Mouse (Mus musculus): ENCODE data around the gene Cacnb1. TPM values are rescaled to one million over a fixed set of nuclear protein-coding genes. Genes with fewer than 3 reads are reported as not detected.

Gene Cacnb1
- polyA plus RNA-seq, 1 experiment from 2014 or later = 7.8 TPM

DNA sequence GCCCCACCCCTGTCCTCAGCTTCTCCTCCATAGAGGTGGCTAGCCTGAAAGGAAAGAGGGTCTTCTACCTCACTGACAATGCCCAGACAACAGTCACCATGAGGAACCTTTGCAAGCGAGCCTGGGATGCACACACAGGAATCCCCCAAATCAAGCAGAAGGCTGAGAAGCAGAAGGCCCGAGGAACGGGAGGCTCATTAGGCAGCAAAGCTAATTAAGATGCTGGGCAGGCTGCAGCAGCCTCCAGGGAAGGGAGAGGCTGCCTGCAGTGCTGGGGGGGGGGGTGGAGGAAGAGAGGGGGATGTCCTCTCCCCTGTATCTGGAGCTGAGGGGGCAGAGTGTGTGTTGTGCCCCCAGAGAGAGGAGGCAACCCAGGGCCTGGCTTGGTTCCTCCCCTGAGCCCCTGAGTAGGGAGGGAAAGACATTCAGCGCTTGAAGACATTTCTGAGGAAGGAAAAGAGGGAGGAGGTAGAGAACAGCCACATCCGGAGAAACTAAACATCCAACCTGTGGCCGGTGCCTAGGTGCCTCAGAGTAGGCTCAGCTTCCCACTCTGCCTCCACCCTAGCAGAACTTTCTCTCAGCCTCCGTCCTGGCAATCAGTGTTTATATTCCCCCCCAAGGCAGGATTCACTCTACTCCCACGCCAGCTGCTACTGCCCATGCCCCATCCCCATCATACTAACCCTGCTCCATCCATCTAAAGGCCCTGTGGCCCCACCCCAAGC lies 2.8 kb downstream of the Cacnb1 start:
- Histone ChIP-seq H3K27me3 (ENCODE audit: low read depth, poor library complexity, severe bottlenecking) (peaks cover 34% of the 10 kb centered on the region), H3K4me1 (peaks cover 68% of the 10 kb centered on the region), H3K36me3 (peaks cover 32% of the 10 kb centered on the region), H3K9me3 (replicated peaks) (no peaks in the 10 kb centered on the region), H3K27ac (replicated peaks) (peak overlapping the region; percentile 70; the same call in 1 of the 2 replicates), H3K4me3 (peak overlapping the region; percentile 38)
- 42% methylated on average over 8 of the region's 8 CpGs for WGBS
- no peak for DNase-seq (ENCODE audit: low spot score)

DNA sequence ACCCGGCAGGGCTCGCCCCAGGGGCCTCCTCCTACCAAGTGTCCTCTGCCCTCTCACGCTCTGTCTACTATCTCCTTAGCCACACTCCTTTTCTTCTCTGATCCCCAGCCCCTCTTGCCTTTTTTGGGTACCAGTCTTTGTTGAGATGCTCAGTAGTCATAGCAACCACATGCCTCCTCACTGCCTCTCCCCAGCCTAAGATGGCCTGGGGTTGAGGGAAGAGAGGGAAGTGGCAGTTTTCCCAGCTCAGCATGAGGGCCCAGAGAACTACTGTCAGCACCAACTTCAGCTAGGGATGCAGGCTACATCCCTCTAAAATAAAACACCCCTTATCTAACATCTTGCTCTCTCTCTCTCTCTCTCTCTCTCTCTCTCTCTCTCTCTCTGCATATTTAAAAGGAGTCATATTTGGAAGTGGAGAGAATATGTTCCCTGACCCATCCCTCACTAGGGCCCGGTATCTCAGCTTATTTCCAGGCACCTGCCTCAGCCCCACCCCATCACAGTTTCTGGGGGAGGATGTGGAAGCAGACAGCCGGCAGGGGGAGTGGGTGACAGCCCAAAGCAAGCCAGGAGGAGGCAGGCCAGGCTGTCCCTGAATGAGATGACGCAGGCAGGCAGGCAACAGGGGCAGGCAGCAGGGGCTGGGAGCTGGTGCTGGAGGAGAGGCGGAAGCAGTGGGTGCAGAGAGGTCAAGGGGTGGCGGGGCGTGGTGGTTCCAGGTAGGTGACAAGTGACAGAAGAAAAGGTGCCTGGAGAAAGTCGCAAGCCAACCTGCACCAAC lies 3.8 kb downstream of the Cacnb1 start:
- Histone ChIP-seq H3K27ac (replicated peaks) (peak overlapping the region; percentile 70), H3K9me3 (replicated peaks) (no peaks in the 10 kb centered on the region), H3K4me1 (peaks cover 68% of the 10 kb centered on the region), H3K36me3 (peaks cover 40% of the 10 kb centered on the region), H3K4me3 (peak overlapping the region; percentile 38; the same call in 1 of the 2 replicates), H3K27me3 (ENCODE audit: low read depth, poor library complexity, severe bottlenecking) (peaks cover 34% of the 10 kb centered on the region)
- DNase-seq (ENCODE audit: low spot score) = peak; percentile 60
- WGBS = 24% methylated on average over 10 of the region's 10 CpGs

DNA sequence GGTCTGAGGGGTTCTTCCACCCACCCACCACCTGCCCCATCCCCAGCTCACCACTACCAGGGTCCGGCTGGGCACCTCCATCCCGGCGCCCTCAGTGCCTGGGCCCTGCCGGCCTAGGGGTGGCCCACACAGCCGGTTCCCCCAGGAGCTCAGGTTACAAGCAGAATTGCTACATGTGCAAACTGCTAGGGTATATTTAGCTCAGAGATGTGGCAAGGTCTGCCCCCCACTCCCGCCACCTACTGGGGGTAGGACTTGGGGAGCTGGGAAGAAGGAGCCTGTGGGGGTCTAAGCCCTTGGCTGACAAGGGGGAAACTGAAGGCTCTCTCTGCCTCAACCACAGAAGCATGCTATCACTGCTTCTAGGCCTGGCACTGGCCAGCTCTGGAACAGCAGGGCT lies 4.6 kb downstream of the Cacnb1 start:
- WGBS = 70% methylated on average over 6 of the region's 6 CpGs
- Histone ChIP-seq H3K9me3 (replicated peaks) (no peaks in the 10 kb centered on the region), H3K4me1 (peaks cover 64% of the 10 kb centered on the region), H3K36me3 (peaks cover 45% of the 10 kb centered on the region), H3K27ac (replicated peaks) (peak overlapping the region; percentile 75), H3K4me3 (peak overlapping the region; percentile 7; the same call in 1 of the 2 replicates), H3K27me3 (ENCODE audit: low read depth, poor library complexity, severe bottlenecking) (peaks cover 34% of the 10 kb centered on the region)
- no peak for DNase-seq (ENCODE audit: low spot score)

DNA sequence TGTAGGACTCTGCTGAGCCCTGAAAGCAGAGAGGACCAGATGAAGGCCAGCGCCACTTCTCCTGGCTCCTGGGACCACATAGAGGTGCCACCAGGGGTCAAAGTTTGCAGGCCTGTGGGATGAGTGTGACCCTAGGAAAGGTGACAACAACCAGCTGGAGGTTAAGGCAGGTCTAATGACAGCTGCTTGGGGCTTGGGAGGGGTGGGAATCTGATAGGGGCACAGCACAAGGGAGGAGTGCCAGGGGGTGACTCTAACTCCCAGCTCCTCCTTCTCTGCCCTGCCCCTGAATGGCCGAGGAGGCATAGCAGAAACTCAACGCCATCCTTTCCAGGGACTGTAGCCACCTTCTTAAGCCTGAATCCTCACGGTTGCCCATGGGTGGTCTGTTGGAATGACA lies 6.0 kb downstream of the Cacnb1 start:
- H3K4me3 ChIP-seq = no peak overlapping the region; the same call in 1 of the 2 replicates
- H3K4me1 ChIP-seq = peaks cover 60% of the 10 kb centered on the region
- H3K27ac ChIP-seq (replicated peaks) = no peak overlapping the region
- peaks cover 37% of the 10 kb centered on the region for H3K27me3 ChIP-seq (ENCODE audit: low read depth, poor library complexity, severe bottlenecking)
- peaks cover 46% of the 10 kb centered on the region for H3K36me3 ChIP-seq
- 70% methylated on average over 4 of the region's 4 CpGs for WGBS
- DNase-seq (ENCODE audit: low spot score) = no peak
- H3K9me3 ChIP-seq (replicated peaks) = no peaks in the 10 kb centered on the region

- Histone ChIP-seq H3K4me3 (no peak overlapping the region), H3K27me3 (ENCODE audit: low read depth, poor library complexity, severe bottlenecking) (peaks cover 33% of the 10 kb centered on the region), H3K36me3 (peaks cover 52% of the 10 kb centered on the region), H3K9me3 (replicated peaks) (no peaks in the 10 kb centered on the region), H3K27ac (replicated peaks) (no peak overlapping the region), H3K4me1 (peaks cover 59% of the 10 kb centered on the region)
- DNase-seq (ENCODE audit: low spot score) = no peak
- WGBS = 94% methylated on average over 5 of the region's 5 CpGs
Observed at GRCm38 (mm10) chr11:98016177-98016576, 6.7 kb downstream of the Cacnb1 start.

- no peak for DNase-seq (ENCODE audit: low spot score)
- Histone ChIP-seq H3K9me3 (replicated peaks) (no peaks in the 10 kb centered on the region), H3K4me1 (peaks cover 29% of the 10 kb centered on the region), H3K27ac (replicated peaks) (no peak overlapping the region), H3K36me3 (peaks cover 72% of the 10 kb centered on the region), H3K27me3 (ENCODE audit: low read depth, poor library complexity, severe bottlenecking) (peaks cover 8% of the 10 kb centered on the region; the same call in 1 of the 2 replicates), H3K4me3 (no peak overlapping the region)
- WGBS = 84% methylated on average over 10 of the region's 10 CpGs
Observed at GRCm38 (mm10) chr11:98012831-98013230, 10.0 kb downstream of the Cacnb1 start.

DNA sequence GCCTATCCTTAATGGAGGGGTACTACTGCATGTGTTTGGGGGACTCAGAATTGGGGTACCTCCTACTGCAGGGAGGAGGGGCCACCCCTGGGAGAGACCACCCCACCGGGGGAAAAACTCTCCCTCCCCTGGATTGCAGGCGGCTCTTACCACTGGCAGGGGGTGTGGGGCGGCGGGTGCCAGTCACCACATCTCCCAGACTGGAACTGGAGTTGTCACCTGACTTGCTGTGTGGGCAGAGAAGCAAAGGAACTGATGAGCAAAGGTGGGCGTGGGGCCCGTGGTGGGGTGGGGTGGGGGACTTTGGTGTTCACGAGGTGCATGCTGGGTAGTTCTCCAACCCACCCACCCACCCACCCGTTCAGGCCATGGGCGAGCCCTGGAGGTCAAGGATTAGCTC lies 11.1 kb downstream of the Cacnb1 start:
- H3K4me3 ChIP-seq = no peak overlapping the region
- H3K27me3 ChIP-seq (ENCODE audit: low read depth, poor library complexity, severe bottlenecking) = peaks cover 7% of the 10 kb centered on the region; the same call in 1 of the 2 replicates
- no peaks in the 10 kb centered on the region for H3K9me3 ChIP-seq (replicated peaks)
- no peak for DNase-seq (ENCODE audit: low spot score)
- 61% methylated on average over 9 of the region's 9 CpGs for WGBS
- H3K36me3 ChIP-seq = peaks cover 72% of the 10 kb centered on the region
- peaks cover 21% of the 10 kb centered on the region for H3K4me1 ChIP-seq
- no peak overlapping the region for H3K27ac ChIP-seq (replicated peaks)

- WGBS = 92% methylated on average over 11 of the region's 11 CpGs
Observed at GRCm38 (mm10) chr11:98008087-98008486, 14.7 kb downstream of the Cacnb1 start.

DNA sequence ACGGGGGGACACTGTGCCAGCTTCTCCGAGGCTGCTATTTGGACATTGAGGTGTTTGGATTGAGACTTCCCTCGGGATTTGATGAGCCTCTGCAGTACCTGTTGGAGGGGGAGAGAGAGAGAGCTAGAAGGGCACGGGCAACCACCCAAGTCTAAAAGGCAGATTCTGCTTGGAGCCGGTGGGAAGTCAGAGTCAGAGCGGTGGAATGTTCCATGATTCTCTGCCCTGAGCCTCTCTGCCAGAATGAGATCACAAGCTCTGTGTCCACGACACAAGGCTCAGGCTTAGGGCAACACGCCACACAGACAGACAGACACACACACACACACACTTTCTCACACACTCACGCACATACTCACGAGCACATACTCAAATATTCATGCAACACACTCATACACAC lies 17.1 kb downstream of the Cacnb1 start:
- no peak overlapping the region for H3K27ac ChIP-seq (replicated peaks)
- peaks cover 49% of the 10 kb centered on the region for H3K27me3 ChIP-seq (ENCODE audit: low read depth, poor library complexity, severe bottlenecking)
- H3K4me1 ChIP-seq = peaks cover 39% of the 10 kb centered on the region
- WGBS = 91% methylated on average over 10 of the region's 10 CpGs
- no peaks in the 10 kb centered on the region for H3K9me3 ChIP-seq (replicated peaks)
- H3K4me3 ChIP-seq = no peak overlapping the region
- H3K36me3 ChIP-seq = peaks cover 59% of the 10 kb centered on the region
- DNase-seq (ENCODE audit: low spot score) = no peak

More at GRCm38 (mm10) chr11:98008087-98008486, 14.7 kb downstream of the Cacnb1 start:
- Histone ChIP-seq H3K4me1 (peaks cover 32% of the 10 kb centered on the region), H3K36me3 (peaks cover 69% of the 10 kb centered on the region), H3K4me3 (no peak overlapping the region), H3K27me3 (ENCODE audit: low read depth, poor library complexity, severe bottlenecking) (peaks cover 32% of the 10 kb centered on the region), H3K27ac (replicated peaks) (no peak overlapping the region), H3K9me3 (replicated peaks) (no peaks in the 10 kb centered on the region)
- no peak for DNase-seq (ENCODE audit: low spot score)

DNA sequence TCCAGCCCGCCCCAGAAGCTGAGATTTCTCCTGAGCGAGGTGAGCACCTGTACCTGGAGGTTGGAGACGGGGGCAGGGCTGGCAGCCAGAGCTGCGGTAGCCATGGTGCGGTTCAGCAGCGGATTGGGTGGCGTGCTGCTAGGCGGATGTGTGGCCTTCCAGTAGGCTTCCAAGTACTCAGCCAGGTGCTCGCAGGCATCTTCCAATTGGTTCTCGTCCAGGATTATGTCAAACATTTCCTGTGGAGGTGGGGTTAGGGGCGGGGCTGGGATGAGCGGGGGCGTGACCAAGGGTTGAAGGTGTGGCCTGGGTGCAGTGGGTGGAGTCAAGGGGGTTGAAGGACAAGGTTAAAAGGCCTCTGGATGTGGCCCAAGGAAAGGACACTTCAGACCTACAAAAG lies 17.8 kb downstream of the Cacnb1 start:
- H3K27ac ChIP-seq (replicated peaks) = no peak overlapping the region
- WGBS = 42% methylated on average over 13 of the region's 13 CpGs
- peaks cover 53% of the 10 kb centered on the region for H3K36me3 ChIP-seq
- H3K27me3 ChIP-seq (ENCODE audit: low read depth, poor library complexity, severe bottlenecking) = peaks cover 56% of the 10 kb centered on the region
- H3K9me3 ChIP-seq (replicated peaks) = no peaks in the 10 kb centered on the region
- peaks cover 44% of the 10 kb centered on the region for H3K4me1 ChIP-seq
- DNase-seq (ENCODE audit: low spot score) = no peak
- H3K4me3 ChIP-seq = peak overlapping the region; percentile 20; the same call in 1 of the 2 replicates

DNA sequence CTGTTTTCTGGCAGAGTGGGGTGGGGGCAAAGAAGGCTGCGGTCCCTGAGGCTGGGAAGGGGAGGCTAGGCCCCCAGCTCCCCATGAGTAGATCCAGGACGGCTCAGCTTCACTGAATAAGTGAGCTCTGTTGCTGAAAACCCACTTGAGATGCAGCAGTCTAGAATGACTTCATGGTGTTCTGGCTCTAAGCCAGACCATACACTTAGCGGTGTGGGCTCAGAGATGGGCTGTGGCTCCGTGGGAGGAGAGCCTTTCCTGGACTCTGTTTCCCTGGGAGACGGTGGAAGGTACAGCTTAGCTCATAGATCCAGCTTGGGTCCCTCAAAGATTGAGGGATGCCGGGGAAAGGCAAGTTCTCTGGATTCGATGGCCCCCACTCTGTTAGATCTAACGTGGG lies 18.7 kb downstream of the Cacnb1 start:
- Histone ChIP-seq H3K4me1 (peaks cover 43% of the 10 kb centered on the region), H3K9me3 (replicated peaks) (no peaks in the 10 kb centered on the region), H3K36me3 (peaks cover 44% of the 10 kb centered on the region), H3K4me3 (no peak overlapping the region), H3K27ac (replicated peaks) (no peak overlapping the region), H3K27me3 (ENCODE audit: low read depth, poor library complexity, severe bottlenecking) (peaks cover 65% of the 10 kb centered on the region)
- WGBS = 92% methylated on average over 8 of the region's 8 CpGs
- DNase-seq (ENCODE audit: low spot score) = no peak

DNA sequence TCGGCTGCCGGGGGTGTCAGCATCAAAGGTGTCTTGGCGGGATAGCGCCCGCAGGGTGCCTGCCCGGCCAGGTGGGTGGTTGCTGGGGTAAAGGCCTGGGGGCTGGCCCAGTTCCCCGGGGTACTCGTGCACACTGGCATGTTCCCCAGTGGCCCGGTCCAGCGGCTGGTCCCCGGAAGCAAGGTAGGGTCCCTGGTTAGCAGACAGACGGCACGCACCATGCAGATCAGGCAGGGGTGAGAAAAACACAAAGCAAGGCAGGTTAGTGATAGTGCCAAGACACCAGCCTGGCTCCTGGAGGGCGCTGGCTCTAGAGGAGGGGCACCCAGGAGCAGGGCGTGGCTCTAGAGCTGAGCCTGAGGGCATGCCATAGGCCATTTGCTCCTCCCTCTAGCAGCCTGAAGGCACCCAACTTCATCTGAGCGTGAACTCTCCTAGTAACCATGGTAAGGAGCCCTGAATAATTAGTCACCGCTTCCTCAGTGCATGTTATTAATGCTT lies 19.6 kb downstream of the Cacnb1 start:
- Histone ChIP-seq H3K4me3 (peak overlapping the region; percentile 39), H3K27ac (replicated peaks) (peak overlapping the region; percentile 38; the same call in 1 of the 2 replicates), H3K36me3 (peaks cover 41% of the 10 kb centered on the region), H3K4me1 (peaks cover 44% of the 10 kb centered on the region), H3K27me3 (ENCODE audit: low read depth, poor library complexity, severe bottlenecking) (peaks cover 72% of the 10 kb centered on the region), H3K9me3 (replicated peaks) (no peaks in the 10 kb centered on the region)
- DNase-seq (ENCODE audit: low spot score) = no peak
- WGBS = 33% methylated on average over 17 of the region's 17 CpGs
